Mouse (Mus musculus) kidney, adult 2 months (tissue): Measurements from ENCODE around the gene Pak1. TPM values are rescaled to one million over a fixed set of nuclear protein-coding genes. Genes with fewer than 3 reads are reported as not detected.

Source experiments
- DNase-seq: peaks from one replicate; pipeline ENCODE4 v3.0.0; 2021
- H3K27ac ChIP-seq: fragments of 200-500 bp; 2 replicates; pipeline ENCODE4 v1.5.1; 2012; ENCODE audit warnings: low read depth, low read length, control low read depth, inconsistent platforms; ENCODE audit not compliant: insufficient read depth
- H3K27me3 ChIP-seq: fragments of 200-500 bp; replicated peaks from 2 replicates; pipeline ENCODE4 v1.6.1; 2012; ENCODE audit warnings: mild to moderate bottlenecking, moderate library complexity, low read length, inconsistent platforms; ENCODE audit not compliant: control insufficient read depth, insufficient read depth
- H3K36me3 ChIP-seq: fragments of 200-500 bp; 2 replicates; pipeline ENCODE4 v1.6.1; 2012; ENCODE audit warnings: mild to moderate bottlenecking, moderate library complexity, low read length, inconsistent platforms; ENCODE audit not compliant: control insufficient read depth, insufficient read depth
- H3K4me1 ChIP-seq: fragments of 200-500 bp; 2 replicates; pipeline ENCODE4 v1.6.1; 2011; ENCODE audit warnings: low read length; ENCODE audit not compliant: control insufficient read depth, insufficient read depth
- H3K4me3 ChIP-seq: fragments of 200-500 bp; 2 replicates; pipeline ENCODE4 v1.5.1; 2011; ENCODE audit warnings: mild to moderate bottlenecking, low read depth, low read length, control low read depth; ENCODE audit not compliant: insufficient read depth
- CTCF ChIP-seq: fragments of 200-500 bp; conservative IDR thresholded peaks from 2 replicates; pipeline ENCODE4 v1.5.1; 2011; ENCODE audit warnings: low read depth, mild to moderate bottlenecking, control low read depth, low read length, moderate library complexity, mixed read lengths; ENCODE audit not compliant: insufficient read depth, insufficient read length
- POLR2A ChIP-seq: fragments of 200-500 bp; IDR thresholded peaks from one replicate; pipeline ENCODE4 v1.6.1; 2011; ENCODE audit warnings: low read depth, low read length, control low read depth
- WGBS: fragments of 180-500 bp; shearing (Covaris S2); methylation state at CpG from one replicate; pipeline ENCODE4 v1.1.7; 2018; 5-methylcytosine and 5-hydroxymethylcytosine counted together
- polyA plus RNA-seq: library from polyadenylated mRNA; depleted of rRNA; stranded (reverse); fragments of >200 nt; gene quantifications from 2 replicates; pipeline ENCODE4 v1.2.3, GENCODE M21; 2012

The Pak1 gene
- polyA plus RNA-seq, 1 experiment: 30.3 TPM

GRCm38 (mm10) chr7:97767841-97768240, 20.5 kb upstream of the Pak1 start:
- TF ChIP-seq CTCF: no peak
- no peak for TF ChIP-seq POLR2A
- no peaks in the 10 kb centered on the region for H3K27me3 ChIP-seq
- H3K4me1 ChIP-seq: peaks cover 6% of the 10 kb centered on the region
- no peaks in the 10 kb centered on the region for H3K36me3 ChIP-seq
- DNase-seq: no peak
- 85% methylated on average over 8 of the region's 8 CpGs for WGBS
- no peak overlapping the region for H3K4me3 ChIP-seq
- H3K27ac ChIP-seq: no peak overlapping the region

GRCm38 (mm10) chr7:97769020-97769419, 19.3 kb upstream of the Pak1 start:
- H3K27ac ChIP-seq: no peak overlapping the region
- H3K4me1 ChIP-seq: peaks cover 6% of the 10 kb centered on the region
- WGBS: 88% methylated on average over 4 of the region's 4 CpGs
- no peaks in the 10 kb centered on the region for H3K27me3 ChIP-seq
- no peak for TF ChIP-seq CTCF
- no peak for TF ChIP-seq POLR2A
- H3K4me3 ChIP-seq: no peak overlapping the region
- DNase-seq: no peak
- no peaks in the 10 kb centered on the region for H3K36me3 ChIP-seq

- DNase-seq: peak; percentile 31
Observed at GRCm38 (mm10) chr7:97770841-97771620, 17.3 kb upstream of the Pak1 start.

GRCm38 (mm10) chr7:97775380-97775779, 13.0 kb upstream of the Pak1 start:
- no peaks in the 10 kb centered on the region for H3K27me3 ChIP-seq
- no peak for DNase-seq
- no peak overlapping the region for H3K27ac ChIP-seq
- WGBS: 57% methylated on average over 3 of the region's 3 CpGs
- peaks cover 7% of the 10 kb centered on the region for H3K4me1 ChIP-seq
- no peak for TF ChIP-seq CTCF
- TF ChIP-seq POLR2A: no peak
- no peak overlapping the region for H3K4me3 ChIP-seq
- no peaks in the 10 kb centered on the region for H3K36me3 ChIP-seq

More at GRCm38 (mm10) chr7:97770841-97771620, 17.3 kb upstream of the Pak1 start:
- TF ChIP-seq CTCF: no peak
- TF ChIP-seq POLR2A: no peak
- WGBS: 76% methylated on average over 6 of the region's 6 CpGs
- H3K4me1 ChIP-seq: peaks cover 6% of the 10 kb centered on the region
- H3K4me3 ChIP-seq: no peak overlapping the region
- H3K27ac ChIP-seq: no peak overlapping the region
- H3K36me3 ChIP-seq: no peaks in the 10 kb centered on the region
- H3K27me3 ChIP-seq: no peaks in the 10 kb centered on the region

GRCm38 (mm10) chr7:97775923-97776322, 12.4 kb upstream of the Pak1 start:
- no peaks in the 10 kb centered on the region for H3K36me3 ChIP-seq
- DNase-seq: peak; percentile 30
- no peaks in the 10 kb centered on the region for H3K27me3 ChIP-seq
- H3K4me3 ChIP-seq: no peak overlapping the region
- WGBS: 58% methylated on average over 2 of the region's 2 CpGs
- no peak for TF ChIP-seq CTCF
- no peak for TF ChIP-seq POLR2A
- peaks cover 12% of the 10 kb centered on the region for H3K4me1 ChIP-seq
- peak overlapping the region; percentile 86; the same call in 1 of the 2 replicates for H3K27ac ChIP-seq

GRCm38 (mm10) chr7:97777191-97777590, 11.2 kb upstream of the Pak1 start:
- DNase-seq: no peak
- H3K27me3 ChIP-seq: no peaks in the 10 kb centered on the region
- 85% methylated on average over 4 of the region's 4 CpGs for WGBS
- no peak overlapping the region for H3K4me3 ChIP-seq
- H3K36me3 ChIP-seq: no peaks in the 10 kb centered on the region
- peaks cover 16% of the 10 kb centered on the region for H3K4me1 ChIP-seq
- H3K27ac ChIP-seq: no peak overlapping the region
- no peak for TF ChIP-seq POLR2A
- no peak for TF ChIP-seq CTCF

- 53% methylated on average over 1 of the region's 1 CpGs for WGBS
- Histone ChIP-seq H3K36me3 (no peaks in the 10 kb centered on the region), H3K27me3 (no peaks in the 10 kb centered on the region), H3K4me3 (no peak overlapping the region), H3K4me1 (peaks cover 19% of the 10 kb centered on the region), H3K27ac (peak overlapping the region; percentile 88)
- TF ChIP-seq POLR2A: no peak
- TF ChIP-seq CTCF: no peak
- DNase-seq: peak; percentile 64
Observed at GRCm38 (mm10) chr7:97780222-97780621, 8.1 kb upstream of the Pak1 start.
